Mouse (Mus musculus) brain, embryonic 14.5 days (tissue): ENCODE measurements around the gene Jarid2.

Experiments
- CTCF ChIP-seq: fragments of 200-500 bp; IDR thresholded peaks from 2 replicates; pipeline ENCODE4 v1.5.1; 2012; ENCODE audit warnings: inconsistent platforms, mild to moderate bottlenecking, moderate library complexity, borderline replicate concordance; ENCODE audit not compliant: insufficient read depth, insufficient read length; ENCODE audit errors: extremely low read depth
- POLR2A ChIP-seq: fragments of 200-500 bp; IDR thresholded peaks from 2 replicates; pipeline ENCODE4 v1.6.1; 2012; ENCODE audit warnings: mild to moderate bottlenecking, inconsistent platforms, borderline replicate concordance; ENCODE audit not compliant: poor library complexity, insufficient read depth, insufficient read length, severe bottlenecking; ENCODE audit errors: extremely low read depth

DNA sequence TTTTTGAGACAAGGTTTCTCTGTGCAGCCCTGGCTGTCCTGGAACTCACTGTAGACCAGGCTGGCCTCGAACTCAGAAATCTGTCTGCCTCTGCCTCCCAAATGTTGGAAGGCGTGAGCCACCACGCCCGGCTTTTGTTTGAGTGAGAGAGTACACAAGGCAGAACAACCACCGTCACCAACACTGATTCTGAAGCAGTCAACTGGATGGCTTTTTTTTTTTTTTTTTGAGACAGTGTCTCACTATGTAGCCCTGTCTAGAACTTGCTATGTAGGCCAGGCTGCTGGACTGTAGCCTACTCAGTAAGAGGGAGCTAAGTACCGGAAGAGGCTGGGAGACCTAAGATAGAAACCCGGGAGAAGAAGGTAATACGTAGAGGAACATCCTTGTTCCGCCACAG is 11.4 kb upstream of the Jarid2 start:
- no peak for TF ChIP-seq CTCF
- no peak for TF ChIP-seq POLR2A
